Mouse (Mus musculus) midbrain, embryonic 16.5 days (tissue): Measurements from ENCODE around the gene Cdc37l1. TPM values are rescaled to one million over a fixed set of nuclear protein-coding genes. Genes with fewer than 3 reads are reported as not detected.
A peak's percentile ranks its signal among the peaks of the same experiment; 100 is the strongest.

Experiments
- ATAC-seq: fragments of 200-750 bp; cut with Nextera tagmentation; 2 replicates; pipeline ENCODE4 v1.8.0; 2017; ENCODE audit warnings: moderate TSS enrichment
- H3K27ac ChIP-seq: fragments of 300-500 bp; sonication (generic); 2 replicates; pipeline ENCODE4 v1.5.1; 2014; ENCODE audit warnings: mild to moderate bottlenecking, low read length, mixed read lengths
- H3K27me3 ChIP-seq: fragments of 300-500 bp; sonication (generic); 2 replicates; pipeline ENCODE4 v1.6.1; 2014; ENCODE audit warnings: low read depth, low read length, mixed read lengths; ENCODE audit not compliant: control insufficient read depth, insufficient read depth
- H3K36me3 ChIP-seq: fragments of 300-500 bp; sonication (generic); 2 replicates; pipeline ENCODE4 v1.6.1; 2014; ENCODE audit warnings: mild to moderate bottlenecking, low read length, moderate library complexity, mixed read lengths; ENCODE audit not compliant: control insufficient read depth, insufficient read depth
- H3K4me1 ChIP-seq: fragments of 300-500 bp; sonication (generic); 2 replicates; pipeline ENCODE4 v1.6.1; 2014; ENCODE audit warnings: mild to moderate bottlenecking, low read length, mixed read lengths; ENCODE audit not compliant: control insufficient read depth, insufficient read depth
- H3K4me2 ChIP-seq: fragments of 300-500 bp; sonication (generic); 2 replicates; pipeline ENCODE4 v1.6.1; 2014; ENCODE audit warnings: mild to moderate bottlenecking, low read length, mixed read lengths
- H3K4me3 ChIP-seq: fragments of 300-500 bp; sonication (generic); 2 replicates; pipeline ENCODE4 v1.5.1; 2014; ENCODE audit warnings: low read depth, mild to moderate bottlenecking, low read length, moderate library complexity, mixed read lengths
- H3K9ac ChIP-seq: fragments of 300-500 bp; sonication (generic); 2 replicates; pipeline ENCODE4 v1.6.1; 2014; ENCODE audit warnings: low read depth, low read length, mixed read lengths
- H3K9me3 ChIP-seq: fragments of 300-500 bp; sonication (generic); replicated peaks from 2 replicates; pipeline ENCODE4 v1.6.1; 2014; ENCODE audit warnings: mild to moderate bottlenecking, low read length, mixed read lengths; ENCODE audit not compliant: control insufficient read depth, poor library complexity, severe bottlenecking
- WGBS: fragments of 180-500 bp; shearing (Covaris S2); extraction: QIAGEN DNeasy Blood & Tissue Kit; methylation state at CpG from one replicate; pipeline ENCODE4 v1.1.7; 2014; 5-methylcytosine and 5-hydroxymethylcytosine counted together
- polyA plus RNA-seq: library from polyadenylated mRNA; unstranded; fragments of >200 nt; fragmentation: Nextera tagmentation; extraction: Ambion mirVana; gene quantifications from 2 replicates; pipeline ENCODE4 v1.2.1, GENCODE M21; 2015

The Cdc37l1 gene
- polyA plus RNA-seq, 1 experiment from 2014 or later: 48.9 TPM

GRCm38 (mm10) chr19:29060299-29060698 lies 70.1 kb downstream of the Cdc37l1 start:
- no peak overlapping the region for H3K4me3 ChIP-seq
- H3K9ac ChIP-seq: no peak overlapping the region
- H3K36me3 ChIP-seq: no peaks in the 10 kb centered on the region
- no peak overlapping the region for H3K4me2 ChIP-seq
- H3K27me3 ChIP-seq: no peaks in the 10 kb centered on the region
- no peak overlapping the region for H3K27ac ChIP-seq
- ATAC-seq: no peak
- 20% methylated on average over 6 of the region's 6 CpGs for WGBS
- H3K9me3 ChIP-seq: no peaks in the 10 kb centered on the region
- H3K4me1 ChIP-seq: peaks cover 2% of the 10 kb centered on the region; the same call in 1 of the 2 replicates

- Histone ChIP-seq H3K27me3 (no peaks in the 10 kb centered on the region), H3K4me2 (no peak overlapping the region), H3K4me1 (peaks cover 2% of the 10 kb centered on the region; the same call in 1 of the 2 replicates), H3K4me3 (no peak overlapping the region), H3K27ac (no peak overlapping the region), H3K9ac (no peak overlapping the region), H3K9me3 (no peaks in the 10 kb centered on the region), H3K36me3 (no peaks in the 10 kb centered on the region)
- 76% methylated on average over 5 of the region's 5 CpGs for WGBS
- ATAC-seq: no peak
These were observed 72.9 kb downstream of the Cdc37l1 start for GRCm38 (mm10) chr19:29063009-29063408.

DNA sequence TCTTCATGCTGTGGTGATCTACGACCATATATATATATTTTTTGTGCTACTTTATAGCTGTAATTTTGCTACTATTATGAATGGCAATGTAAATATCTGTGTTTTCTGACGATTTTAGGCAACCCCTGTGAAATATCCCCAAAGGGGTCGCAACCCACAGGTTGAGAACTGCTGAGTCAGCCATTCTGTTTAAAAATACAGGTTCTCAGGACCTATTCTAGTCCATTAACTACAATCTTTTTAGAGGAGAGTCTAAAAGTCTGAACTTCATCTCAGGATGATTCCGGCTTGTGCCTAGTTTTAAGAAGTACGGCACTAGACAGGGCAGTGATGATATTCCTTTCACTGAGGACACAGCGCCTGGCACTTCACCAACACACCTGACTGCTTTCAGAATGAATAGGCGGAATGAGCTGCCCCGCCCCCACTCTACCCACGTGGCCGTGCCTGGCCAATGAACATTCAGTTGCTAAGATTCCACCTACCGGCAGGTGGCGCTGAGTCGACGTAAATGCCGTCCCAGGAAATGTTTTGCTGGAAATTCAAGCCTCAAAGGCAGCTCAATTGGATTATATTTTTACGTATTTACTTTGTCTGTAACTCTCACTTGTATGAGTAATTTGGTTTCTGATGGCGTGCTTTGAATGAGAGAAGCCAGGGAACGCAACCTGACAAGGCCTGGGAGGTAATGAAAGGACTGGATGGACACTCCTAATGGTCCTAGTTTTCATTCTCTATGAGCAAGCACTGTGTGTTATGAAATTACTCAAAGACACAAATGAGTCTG lies 73.6 kb downstream of the Cdc37l1 start:
- no peak overlapping the region for H3K27ac ChIP-seq
- H3K36me3 ChIP-seq: no peaks in the 10 kb centered on the region
- 14% methylated on average over 18 of the region's 18 CpGs for WGBS
- H3K4me3 ChIP-seq: peak overlapping the region; percentile 11; the same call in 1 of the 2 replicates
- peak overlapping the region; percentile 52 for H3K4me2 ChIP-seq
- H3K9ac ChIP-seq: 0 out of 2 replicates have a peak overlapping the region, but pooled peaks have one; percentile 17
- ATAC-seq: peak; percentile 90
- H3K9me3 ChIP-seq: no peaks in the 10 kb centered on the region
- peaks cover 2% of the 10 kb centered on the region; the same call in 1 of the 2 replicates for H3K4me1 ChIP-seq
- no peaks in the 10 kb centered on the region for H3K27me3 ChIP-seq

- Histone ChIP-seq H3K4me1 (peaks cover 2% of the 10 kb centered on the region; the same call in 1 of the 2 replicates), H3K9ac (no peak overlapping the region), H3K27me3 (no peaks in the 10 kb centered on the region), H3K9me3 (no peaks in the 10 kb centered on the region), H3K4me2 (no peak overlapping the region), H3K36me3 (no peaks in the 10 kb centered on the region), H3K4me3 (no peak overlapping the region), H3K27ac (no peak overlapping the region)
- ATAC-seq: peak; percentile 20; the same call in 1 of the 2 replicates
- WGBS: 62% methylated on average over 9 of the region's 9 CpGs
These were observed 74.4 kb downstream of the Cdc37l1 start for GRCm38 (mm10) chr19:29064451-29065102.

DNA sequence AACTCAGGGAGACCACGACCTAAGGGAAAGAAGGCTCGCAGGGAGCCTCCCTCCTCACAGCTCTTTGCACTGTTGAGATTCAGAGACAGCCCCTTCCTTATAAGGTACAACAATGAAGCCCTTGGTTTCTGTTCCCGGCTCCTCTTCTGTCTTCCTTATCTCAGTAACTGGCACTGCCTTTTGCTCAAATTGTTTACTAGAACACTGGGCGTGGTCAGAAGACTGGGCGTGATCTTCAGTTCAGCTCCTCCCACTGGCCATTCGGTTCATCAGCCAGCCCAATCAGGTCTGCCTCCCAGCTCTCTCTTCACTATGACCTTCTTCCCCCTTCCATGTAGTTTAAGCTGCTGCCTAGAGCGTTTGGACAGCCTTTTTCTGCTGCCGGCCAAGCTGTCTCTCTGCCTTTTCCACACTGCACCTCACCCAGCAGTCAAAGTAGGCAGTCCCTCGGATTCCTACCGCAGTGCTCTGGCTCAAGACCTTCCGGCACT lies 76.9 kb downstream of the Cdc37l1 start:
- Histone ChIP-seq H3K4me3 (no peak overlapping the region), H3K9ac (no peak overlapping the region), H3K36me3 (no peaks in the 10 kb centered on the region), H3K4me1 (peaks cover 2% of the 10 kb centered on the region; the same call in 1 of the 2 replicates), H3K9me3 (no peaks in the 10 kb centered on the region), H3K4me2 (peak overlapping the region; percentile 37), H3K27ac (no peak overlapping the region), H3K27me3 (no peaks in the 10 kb centered on the region)
- 21% methylated on average over 11 of the region's 11 CpGs for WGBS
- no peak for ATAC-seq

DNA sequence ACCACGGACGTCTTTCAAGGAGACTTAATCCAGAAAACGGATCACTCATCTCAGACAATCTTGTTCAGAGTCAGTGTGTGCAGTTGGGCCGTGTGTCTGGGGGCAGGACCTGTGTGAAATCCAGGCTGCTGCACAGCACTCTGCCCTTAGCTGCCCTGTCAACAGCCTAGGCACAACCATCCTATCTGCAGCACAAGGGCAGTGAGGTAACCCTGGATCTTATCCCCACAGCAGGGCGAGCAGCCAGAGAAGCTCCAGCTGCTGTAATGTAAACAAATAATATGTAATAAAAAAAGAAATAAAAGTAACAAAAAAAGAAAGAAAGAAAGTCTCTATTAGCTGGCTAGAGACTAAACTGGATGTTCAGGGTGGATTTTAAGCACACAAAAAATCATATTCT lies 79.0 kb downstream of the Cdc37l1 start:
- Histone ChIP-seq H3K9me3 (no peaks in the 10 kb centered on the region), H3K4me2 (no peak overlapping the region), H3K4me3 (no peak overlapping the region), H3K9ac (no peak overlapping the region), H3K27ac (no peak overlapping the region), H3K36me3 (no peaks in the 10 kb centered on the region), H3K27me3 (no peaks in the 10 kb centered on the region), H3K4me1 (no peaks in the 10 kb centered on the region; the same call in 1 of the 2 replicates)
- 83% methylated on average over 5 of the region's 5 CpGs for WGBS
- no peak for ATAC-seq

GRCm38 (mm10) chr19:29074802-29075201 lies 84.7 kb downstream of the Cdc37l1 start:
- no peaks in the 10 kb centered on the region for H3K9me3 ChIP-seq
- no peaks in the 10 kb centered on the region for H3K36me3 ChIP-seq
- no peak overlapping the region for H3K4me2 ChIP-seq
- no peak for ATAC-seq
- H3K4me1 ChIP-seq: no peaks in the 10 kb centered on the region; the same call in 1 of the 2 replicates
- H3K27me3 ChIP-seq: no peaks in the 10 kb centered on the region
- H3K9ac ChIP-seq: no peak overlapping the region
- 45% methylated on average over 6 of the region's 6 CpGs for WGBS
- H3K27ac ChIP-seq: no peak overlapping the region
- no peak overlapping the region for H3K4me3 ChIP-seq
